Mouse (Mus musculus) kidney, postnatal 14 days (tissue): ENCODE data around the gene Slc22a23.

ENCODE experiments used
- DNase-seq: peaks from one replicate; pipeline ENCODE4 v3.0.0; 2022; ENCODE audit warnings: mixed read lengths

Slc22a23 gene

DNA sequence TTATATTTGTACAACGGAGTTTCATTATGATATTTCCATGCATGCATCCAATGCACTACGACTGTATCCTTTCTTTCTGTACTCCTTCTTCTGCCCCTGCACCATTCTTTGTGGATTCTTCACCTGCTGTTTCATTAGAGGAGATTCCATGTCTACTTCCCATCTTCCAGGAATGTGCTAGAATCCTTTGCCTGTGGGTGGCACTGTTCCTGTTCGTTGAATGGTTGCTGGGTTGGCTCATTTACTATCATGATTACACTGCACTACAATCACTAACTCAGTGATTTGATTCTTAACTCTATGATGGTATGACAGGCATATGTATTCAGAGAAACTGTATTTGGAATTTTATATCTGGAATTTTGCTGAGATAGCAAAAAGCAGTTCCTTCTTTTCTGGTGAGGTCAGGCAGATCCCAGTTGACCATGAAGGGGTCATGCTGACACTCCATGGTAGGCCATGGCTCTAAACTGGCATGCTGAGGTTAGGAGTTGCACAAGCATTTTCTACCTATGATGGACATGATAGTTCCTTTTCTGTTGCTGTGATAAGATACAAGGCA lies 187.3 kb downstream of the Slc22a23 start:
- no peak for DNase-seq

DNA sequence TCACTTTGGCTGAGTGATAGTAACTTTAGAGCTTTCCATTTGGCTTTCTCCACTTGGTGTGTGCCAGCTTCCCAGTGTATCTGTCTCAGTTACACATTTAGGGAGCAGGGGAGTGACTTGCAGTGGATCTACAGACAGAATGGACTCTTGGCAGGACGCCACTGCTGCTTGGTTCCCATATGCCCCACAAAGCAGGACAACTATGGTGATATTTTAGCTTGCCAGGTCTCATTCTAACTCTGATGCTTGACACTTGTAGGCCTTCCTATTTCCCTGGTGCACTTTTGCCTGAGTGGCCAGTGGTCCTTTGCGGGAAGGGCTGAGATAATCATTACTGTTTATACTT lies 188.2 kb downstream of the Slc22a23 start:
- DNase-seq: peak; percentile 37

DNA sequence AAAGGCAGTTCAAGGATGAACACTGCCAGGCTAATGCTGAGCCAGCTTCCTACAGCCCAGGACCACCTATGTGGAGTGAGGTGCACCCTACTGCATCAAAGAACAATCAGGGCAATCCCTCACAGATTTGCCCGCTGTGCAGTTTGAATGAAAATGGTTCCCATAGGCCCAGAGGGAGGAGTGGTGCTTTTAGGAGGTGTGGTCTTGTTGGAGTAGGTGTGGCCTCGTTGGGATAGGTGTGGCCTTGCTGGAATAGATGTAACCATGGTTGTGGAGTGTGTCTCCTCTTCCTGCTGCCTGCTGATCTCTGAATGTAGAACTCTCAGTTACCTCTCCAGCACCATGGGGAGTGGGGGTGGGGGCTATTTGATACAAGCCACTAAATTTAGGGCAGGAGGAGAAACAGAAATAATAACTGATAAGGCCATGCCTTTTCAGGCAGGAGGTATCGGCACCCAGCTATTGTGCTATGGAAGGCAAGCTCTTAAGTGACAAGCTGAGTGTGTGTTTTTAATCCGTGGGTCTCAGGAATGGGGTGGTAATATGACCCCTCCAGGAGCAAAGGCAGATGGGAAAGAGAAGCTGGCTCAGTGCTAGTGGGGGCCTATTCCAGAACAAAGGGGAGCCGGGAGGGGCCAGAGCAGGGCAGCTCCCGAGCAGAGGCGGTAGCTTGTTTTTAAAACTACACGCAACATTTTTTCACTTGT lies 188.7 kb downstream of the Slc22a23 start:
- DNase-seq: no peak

DNA sequence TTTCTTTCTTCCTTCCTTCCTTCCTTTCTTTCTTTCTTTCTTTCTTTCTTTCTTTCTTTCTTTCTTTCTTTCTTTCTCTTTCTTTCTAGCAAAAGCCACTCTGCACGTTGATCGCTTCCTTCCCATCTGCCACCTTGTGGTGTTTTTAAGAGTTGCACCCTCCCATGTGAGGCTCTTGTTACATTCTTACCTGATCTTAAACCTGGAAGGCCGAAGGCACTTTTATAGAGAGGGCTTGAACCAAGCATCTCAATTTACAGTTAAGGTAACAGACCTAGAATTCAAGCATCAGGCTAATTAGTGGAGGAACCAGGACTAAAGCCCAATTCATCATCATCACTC lies 190.1 kb downstream of the Slc22a23 start:
- DNase-seq: peak; percentile 80

DNA sequence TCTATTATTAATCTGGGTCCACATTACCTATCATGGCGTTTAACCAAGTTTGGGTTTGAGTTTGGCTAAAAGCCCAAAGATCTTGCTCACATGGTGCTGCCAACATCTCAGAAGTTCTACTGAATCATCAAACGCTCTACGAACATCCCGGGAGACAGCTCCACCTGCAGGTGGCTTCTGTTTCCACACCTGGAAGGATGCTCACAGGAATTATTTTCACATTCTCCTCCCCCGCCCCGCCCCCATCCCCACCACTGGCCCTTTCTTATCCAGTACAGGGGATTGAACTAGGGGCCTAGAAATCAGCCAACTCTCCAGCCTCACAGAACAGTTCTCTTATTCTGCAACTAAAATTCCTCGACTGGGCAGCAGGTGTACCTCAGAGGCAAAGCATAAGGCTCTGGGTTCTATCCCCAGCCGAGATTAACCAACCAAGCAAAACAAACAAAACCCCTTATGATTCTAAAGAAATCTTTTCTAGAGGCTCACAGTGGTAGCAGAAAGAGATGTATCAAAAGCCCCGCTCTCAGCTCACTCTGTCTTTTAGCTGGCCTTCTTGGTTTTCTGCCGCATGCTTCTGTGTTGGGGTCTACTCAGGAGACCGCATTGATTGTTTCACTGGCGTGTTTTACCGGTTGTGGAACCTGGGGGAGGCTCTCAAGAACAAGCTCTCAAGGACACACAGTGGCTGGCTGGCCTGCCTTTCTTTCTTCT lies 190.6 kb downstream of the Slc22a23 start:
- DNase-seq: peak; percentile 87

DNA sequence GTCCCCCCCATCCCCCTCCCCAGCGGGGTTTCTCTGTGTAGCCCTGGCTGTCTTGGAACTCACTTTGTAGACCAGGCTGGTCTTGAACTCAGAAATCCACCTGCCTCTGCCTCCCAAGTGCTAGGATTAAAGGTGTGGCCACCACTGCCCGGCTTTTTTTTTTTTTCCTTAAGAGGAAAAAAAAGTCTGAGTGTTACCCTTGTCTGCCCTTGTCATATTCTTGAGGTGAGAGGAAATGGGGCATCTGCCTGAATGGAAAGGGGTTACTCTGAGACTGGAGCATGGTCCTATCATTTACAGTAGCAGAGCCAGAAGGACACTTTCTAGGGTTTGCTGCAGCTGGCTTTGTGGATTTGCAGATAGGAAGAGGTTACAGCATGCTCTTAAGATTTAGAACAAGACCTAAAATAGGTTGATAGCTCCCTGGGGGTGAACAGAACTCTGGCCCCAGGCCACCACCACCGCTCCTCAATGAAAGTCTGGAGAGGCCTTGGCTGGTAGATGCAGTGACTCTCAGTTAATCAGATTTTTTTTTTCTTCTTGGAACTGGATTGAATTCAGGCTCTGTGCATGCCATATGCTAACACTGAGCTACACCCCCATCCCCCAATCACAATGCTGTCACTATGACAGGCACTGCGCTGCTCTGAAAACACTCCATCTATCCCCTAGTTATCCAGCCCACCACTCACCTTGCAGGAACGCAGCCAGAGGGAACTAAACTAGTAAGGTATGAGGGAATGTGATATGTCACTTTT lies 191.5 kb downstream of the Slc22a23 start:
- DNase-seq: no peak

DNA sequence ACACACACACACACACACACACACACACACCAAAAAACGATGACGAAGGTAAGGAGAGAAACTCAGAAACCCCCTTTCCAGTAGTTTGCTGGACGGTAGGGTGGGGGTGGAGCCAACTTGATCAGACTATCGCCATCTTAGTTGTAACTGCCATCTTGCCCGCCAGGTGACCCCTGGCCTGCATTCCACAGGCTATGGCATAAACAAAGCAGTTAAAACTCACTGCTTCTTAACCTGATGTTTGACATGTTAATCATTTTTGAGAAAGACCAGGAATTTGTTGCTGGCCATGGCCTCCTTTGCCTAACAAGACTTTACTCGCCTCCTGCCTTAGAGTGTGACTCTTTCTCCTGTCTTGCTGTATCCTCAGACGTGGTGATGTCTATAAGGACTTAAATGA lies 192.3 kb downstream of the Slc22a23 start:
- peak; percentile 46 for DNase-seq

DNA sequence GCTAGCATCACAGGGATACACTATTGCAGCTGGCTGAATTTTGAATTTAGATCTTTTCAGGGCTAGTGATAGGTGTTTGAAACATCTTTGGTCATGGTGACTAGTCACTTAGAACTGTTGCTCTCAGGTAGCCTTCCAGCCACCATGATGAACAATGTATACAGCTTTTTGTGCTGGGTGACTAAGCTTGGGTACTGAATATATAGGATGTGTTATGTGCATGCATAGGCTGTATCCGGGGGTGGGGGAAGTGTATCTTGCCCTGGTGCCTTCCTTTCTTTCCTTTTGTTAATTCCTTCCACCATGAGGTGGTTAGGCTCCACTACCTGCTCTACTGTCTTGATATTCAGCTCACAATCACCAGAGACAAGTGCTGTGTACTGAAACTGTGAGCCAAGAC lies 193.6 kb downstream of the Slc22a23 start:
- DNase-seq: no peak

DNA sequence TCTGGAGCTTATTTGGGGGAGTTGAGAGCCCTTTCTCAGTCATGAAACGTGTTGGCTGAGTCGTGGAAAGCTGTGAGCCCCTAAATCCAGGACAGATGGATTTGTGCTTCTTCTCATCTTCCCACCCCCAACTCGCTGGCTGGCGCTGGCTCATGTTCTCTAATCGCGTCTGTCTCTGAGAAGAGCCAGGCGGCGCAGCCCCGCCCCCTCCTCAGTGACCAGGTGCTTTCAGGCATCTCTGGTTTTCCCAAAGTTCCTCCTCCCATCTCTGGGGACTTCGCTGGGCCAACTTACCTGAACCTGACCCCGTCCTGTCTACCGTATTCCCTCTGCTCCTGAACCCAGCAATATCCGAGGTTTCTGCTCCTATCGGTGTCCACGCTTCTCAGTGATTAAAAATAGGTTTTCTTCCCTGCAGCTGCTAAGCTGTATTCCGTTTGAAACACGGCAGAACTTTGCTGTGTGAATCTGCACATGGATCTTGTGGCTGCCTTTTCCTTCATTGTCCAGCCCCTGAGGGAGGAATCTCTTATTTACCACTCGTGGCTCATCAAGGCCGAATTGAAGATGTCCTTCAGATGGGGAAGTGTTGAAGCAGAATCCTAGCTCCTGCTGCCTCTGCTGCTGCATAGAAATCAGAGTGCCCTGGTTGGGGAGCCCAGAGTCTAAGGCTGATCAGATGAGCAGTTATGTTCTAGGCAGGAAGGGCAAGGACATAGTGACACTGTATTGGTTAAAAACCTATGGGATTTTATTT lies 194.5 kb downstream of the Slc22a23 start:
- DNase-seq: no peak

DNA sequence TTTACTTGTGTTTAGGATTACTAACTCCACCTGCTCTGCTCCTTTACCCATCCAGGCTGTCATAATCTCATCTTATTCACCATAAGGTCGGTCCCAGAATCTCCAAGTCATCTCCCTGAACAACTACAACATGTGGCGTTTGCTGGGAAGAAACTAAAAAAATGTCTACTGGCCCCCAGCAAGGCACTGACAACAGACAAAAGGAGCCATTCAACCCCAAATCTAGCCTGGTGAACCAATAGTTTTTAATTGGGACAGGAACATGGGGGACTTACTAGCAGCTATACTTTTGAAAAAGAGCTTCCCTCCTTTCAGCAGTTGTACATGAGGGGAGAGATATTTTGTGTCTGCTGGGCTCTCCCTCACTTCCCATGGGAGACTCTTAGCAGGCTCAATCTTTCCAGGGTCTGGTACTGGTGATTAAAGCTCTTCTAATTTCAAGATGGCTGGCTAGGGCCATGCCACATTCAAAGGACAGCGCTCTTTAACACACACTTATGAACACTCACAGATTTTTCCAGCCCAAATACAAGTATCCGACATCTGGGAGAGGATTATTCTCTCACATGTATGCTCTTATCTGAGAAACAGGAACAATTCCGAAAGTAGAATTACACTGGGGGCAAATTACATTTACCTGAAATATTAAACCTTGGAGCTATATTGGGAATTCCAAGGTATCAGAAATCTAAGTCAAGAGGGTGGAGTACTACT lies 195.4 kb downstream of the Slc22a23 start:
- DNase-seq: no peak

DNA sequence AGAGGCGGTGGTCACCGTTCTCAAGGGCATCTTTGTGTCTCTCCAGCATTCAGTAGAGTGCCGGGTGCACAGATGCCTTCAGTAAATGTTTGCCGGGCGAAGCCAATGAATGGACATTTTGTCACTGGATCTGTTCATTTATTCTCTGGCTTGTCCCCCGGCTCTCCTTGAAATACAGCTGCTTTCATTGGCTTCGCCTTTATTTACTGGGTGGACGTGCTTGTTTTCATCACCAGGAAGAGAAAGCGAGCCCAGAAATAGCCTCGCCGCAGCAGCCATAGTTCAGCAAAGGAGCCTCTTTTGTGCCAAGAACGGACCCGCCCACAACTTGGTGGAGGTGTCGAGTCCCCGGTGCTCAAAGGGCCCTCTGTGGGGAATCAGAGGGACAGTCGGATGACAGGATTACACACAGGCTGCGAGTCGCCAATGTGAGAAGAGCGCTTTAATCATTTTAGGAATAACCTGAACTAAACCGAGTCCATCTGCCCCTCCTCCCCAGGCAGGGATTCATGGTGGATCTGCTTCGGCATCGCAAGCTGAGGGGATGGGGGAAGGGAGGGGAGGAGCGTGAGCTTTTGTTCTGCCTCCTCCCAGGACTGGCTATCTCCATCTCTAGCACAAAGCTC lies 196.1 kb downstream of the Slc22a23 start:
- peak; percentile 71 for DNase-seq

DNA sequence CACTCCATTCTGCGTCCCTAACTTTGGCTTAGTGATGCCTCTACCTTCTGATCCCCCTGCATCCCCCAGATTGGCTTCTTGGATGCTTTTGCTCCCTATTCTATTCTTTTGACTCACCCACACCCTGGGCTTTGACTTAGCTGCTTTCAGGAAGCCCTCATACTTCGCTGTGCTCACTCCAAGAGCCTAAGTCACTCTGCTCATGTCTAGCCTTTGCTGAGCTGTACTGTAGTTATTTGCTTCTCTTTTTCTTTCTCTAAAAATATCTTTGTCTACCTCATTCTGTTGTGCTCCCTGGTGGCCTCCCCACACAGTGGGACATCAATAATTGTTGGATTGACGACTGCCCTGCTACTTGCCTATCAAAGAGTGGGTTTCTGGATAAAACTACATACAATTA lies 196.8 kb downstream of the Slc22a23 start:
- DNase-seq: no peak

DNA sequence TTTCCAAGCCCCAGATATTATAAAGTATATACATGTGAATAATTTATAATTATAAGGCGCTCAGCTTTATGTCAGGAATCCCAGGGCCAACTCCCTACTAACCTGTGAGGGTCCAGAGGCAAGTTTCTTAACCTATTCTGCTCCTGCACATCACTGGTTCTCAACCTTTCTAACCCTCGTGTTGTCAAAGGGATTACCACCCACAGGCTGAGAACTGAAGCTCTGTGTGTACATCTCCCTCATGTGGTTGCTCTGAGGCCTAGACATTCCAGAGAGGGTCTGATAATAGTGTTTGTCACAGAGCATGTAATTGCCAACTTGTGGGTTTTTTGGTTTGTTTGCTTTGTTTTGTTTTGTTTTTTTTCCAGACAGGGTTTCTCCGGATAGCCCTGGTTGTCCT lies 198.1 kb downstream of the Slc22a23 start:
- DNase-seq: no peak

DNA sequence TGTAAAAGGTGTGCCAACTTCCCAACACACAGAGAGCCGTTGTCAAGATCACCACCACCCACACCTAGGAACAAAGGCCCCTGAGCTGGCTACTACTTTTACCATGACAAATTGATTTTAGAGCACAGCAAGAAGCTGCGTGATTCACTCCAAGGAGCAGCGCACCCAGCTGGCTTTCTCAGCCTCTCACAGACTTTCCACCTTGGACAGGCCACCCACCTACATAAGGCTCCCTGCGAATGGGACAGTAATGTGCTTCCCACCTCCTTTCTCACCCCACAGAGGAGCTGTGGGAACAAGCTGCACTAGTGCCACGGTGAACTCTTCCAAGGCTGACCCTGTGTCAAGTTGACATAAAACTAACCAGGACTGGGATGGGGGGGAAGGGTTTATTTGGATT lies 201.6 kb downstream of the Slc22a23 start:
- DNase-seq: no peak

DNA sequence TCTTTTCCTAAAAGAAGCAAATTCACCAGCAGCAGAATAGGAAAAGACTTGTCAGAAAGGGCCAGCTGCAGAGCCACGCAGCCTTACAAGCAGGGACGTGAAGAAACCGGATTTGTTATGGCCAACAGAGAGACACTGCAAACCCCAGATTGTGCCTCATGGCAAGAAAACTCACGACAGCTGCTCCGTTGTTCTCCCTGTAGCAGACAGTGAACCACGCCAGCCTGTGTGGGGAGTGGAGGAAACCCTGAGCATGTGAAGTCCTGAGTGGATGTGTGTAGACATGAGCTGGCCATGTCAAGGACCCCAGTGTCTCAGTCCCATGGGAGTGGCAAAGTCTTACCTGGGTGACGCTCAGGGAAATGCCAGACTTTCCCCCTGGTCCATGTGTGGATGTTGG lies 208.4 kb downstream of the Slc22a23 start:
- no peak for DNase-seq

DNA sequence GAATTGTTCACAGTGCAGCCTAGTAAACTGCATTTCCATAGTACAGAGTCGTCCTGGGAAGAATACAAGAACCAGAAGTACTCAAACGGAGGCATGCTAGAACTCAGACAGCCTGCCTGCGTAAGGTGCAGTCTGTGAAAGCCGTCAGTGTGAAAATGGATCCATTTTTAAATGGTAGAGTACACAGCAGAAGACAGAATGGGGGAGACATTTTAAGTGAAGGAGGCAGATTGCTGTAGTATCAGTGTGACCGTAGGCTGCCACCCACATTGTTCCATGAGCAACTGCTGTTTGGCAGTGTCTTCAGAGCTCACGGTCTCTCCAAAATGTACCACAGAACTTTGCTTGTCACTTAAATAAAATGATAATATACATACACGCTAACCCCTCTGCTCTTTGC lies 210.7 kb downstream of the Slc22a23 start:
- DNase-seq: no peak

DNA sequence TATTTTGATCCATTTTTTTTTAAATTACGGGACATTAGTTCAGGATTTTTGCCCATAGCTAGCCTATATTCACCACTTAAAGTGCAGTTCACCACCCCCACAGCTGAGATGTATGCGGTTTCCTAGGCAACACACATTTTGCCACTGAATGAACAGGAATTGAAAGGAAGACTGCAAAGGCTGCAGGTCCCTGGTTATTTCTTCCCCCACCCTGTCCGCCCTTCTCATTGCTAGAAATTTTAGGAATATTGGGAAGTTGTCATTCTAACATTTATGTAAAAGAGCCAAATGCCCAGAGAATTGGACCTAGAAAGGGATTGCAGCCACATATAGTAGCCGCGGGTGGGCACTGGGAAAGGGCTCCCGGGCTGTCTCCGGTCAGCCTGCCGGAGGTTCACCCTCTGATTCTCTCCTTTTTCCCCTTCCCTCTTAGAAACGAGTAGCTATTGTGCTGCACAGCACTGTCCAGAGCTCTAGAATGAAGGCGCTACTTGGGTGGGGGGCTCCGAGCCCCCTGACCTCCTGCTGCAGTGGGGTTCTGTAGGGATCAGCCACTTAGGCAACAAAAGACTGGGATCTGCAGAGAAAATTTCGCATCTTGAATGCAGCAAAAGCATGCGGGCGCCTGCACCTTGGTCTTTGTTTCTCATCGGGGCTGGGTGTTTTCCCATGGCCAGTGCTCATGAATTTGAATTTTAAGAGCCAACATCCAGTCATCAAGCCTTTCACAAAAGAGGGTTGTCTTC lies 211.5 kb downstream of the Slc22a23 start:
- DNase-seq: peak; percentile 21

DNA sequence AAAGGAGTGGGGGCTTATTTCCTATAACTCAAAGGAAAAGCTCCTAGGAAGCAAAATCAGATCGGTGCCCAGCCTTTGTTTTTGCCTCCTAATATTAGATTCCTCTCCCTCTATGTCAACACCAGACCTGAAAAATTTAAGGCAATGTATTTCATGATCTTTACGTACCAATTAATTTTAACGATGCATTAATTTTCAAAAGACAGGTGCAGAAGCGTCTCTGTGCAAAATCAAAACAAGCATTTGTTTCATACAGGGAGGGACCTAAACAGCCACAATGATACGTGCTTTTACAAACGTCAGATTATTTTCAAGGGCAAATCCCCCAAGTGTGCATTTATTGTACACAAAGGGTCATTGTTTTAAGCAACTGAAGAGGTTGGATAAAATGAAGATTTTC lies 212.1 kb downstream of the Slc22a23 start:
- no peak for DNase-seq

DNA sequence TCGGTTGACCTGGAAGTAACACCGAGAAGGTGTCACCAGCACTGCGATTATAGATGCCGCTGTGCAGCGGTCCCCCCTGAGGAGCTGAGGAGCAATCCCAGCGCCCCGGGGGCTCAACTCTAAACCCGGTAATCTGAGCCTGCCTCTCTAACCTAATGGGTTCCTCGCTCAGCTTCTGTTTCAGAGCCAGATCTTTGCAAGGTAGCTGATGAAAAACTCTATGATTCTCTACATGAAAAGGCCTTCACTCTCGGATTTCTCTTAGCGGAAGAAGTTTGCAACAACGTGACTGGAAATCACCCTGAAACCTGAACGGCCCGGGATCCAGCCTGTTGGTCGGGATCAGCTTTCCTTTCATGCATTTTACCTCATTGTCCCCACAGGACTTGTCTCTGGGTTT lies 212.7 kb downstream of the Slc22a23 start:
- DNase-seq: no peak

DNA sequence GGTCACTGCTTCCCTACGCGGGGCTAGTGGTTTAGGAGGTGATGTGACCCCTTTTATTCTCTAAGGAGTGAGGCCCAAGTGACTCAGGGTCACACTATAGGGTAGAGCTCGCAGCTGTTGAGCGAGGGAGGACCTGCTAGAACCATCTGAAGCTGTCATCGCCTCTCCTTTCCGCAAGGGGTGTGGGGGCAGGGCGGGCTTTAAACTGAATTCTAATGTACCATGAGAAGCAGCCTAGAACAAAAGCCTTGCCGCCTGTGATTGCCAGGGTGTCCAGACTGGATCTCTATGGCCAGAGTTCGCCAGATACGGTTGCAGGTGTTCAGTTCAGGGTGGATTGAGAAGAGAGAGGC lies 213.3 kb downstream of the Slc22a23 start:
- DNase-seq: peak; percentile 29

DNA sequence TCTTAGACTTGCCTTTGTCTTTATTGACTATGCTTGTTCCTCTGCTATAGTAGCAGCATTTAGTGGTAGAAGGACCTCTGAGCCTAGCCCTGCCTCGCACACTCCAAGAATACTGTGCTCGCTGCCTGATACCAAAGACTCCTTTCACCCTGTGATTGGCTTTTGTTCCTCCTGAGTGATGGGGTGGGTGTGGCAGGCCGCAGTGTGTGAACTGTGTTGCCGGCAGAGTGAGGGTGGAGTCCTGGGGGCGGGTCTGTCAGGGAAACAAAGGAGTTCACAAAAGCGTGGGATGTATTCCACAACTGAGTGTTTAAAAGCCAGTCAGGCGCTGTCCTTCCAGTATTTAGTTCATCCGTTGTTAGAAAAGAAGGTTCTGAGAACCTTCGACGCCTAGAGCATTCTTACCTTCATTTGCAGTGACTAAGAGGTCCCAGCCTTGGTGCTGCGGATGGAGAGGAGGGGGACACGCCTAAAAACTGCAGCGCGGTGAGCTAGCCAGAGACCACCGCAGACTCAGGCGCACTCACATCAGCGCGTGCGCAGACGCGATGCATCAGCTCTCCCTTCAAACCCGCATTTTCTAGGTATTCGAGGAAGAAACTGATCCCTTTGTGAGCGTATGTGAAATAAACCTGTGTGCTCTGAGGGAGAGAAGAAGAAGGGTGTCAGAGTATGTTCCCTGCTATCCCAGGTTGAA lies 213.8 kb downstream of the Slc22a23 start:
- DNase-seq: peak; percentile 24
